Mouse (Mus musculus): ENCODE results near the gene Chaf1b. TPM values are rescaled to one million over a fixed set of nuclear protein-coding genes. Genes with fewer than 3 reads are reported as not detected.

Chaf1b gene
- total RNA-seq, 2 experiments from 2014 or later, result 0.74 to 1.1 TPM

GRCm38 (mm10) chr16:93939961-93940360 is 56.3 kb downstream of the Chaf1b start:
- no peak for DNase-seq (ENCODE audit: low spot score in 2 of 2)
- H3K27ac ChIP-seq, result no peak overlapping the region
- TF ChIP-seq CTCF (conservative IDR thresholded peaks at IDR 0.05), result no peak
- no peak overlapping the region for H3K4me3 ChIP-seq

- no peak for DNase-seq (ENCODE audit: low spot score in 2 of 2)
- H3K27ac ChIP-seq, result no peak overlapping the region
- no peak overlapping the region for H3K4me3 ChIP-seq
- TF ChIP-seq CTCF (conservative IDR thresholded peaks at IDR 0.05), result no peak
These were observed 58.3 kb downstream of the Chaf1b start for GRCm38 (mm10) chr16:93941781-93942567.

- DNase-seq (ENCODE audit: low spot score in 2 of 2), result no peak
- TF ChIP-seq CTCF (conservative IDR thresholded peaks at IDR 0.05), result peak; percentile 30; the same call in 1 of the 2 replicates
- Histone ChIP-seq H3K27ac (no peak overlapping the region), H3K4me3 (no peak overlapping the region)
These were observed 59.2 kb downstream of the Chaf1b start for GRCm38 (mm10) chr16:93942796-93943502.

- DNase-seq (ENCODE audit: low spot score in 2 of 2), result no peak
- Histone ChIP-seq H3K27ac (no peak overlapping the region), H3K4me3 (no peak overlapping the region)
- TF ChIP-seq CTCF (conservative IDR thresholded peaks at IDR 0.05), result no peak
These were observed 60.6 kb downstream of the Chaf1b start for GRCm38 (mm10) chr16:93944301-93944700.

GRCm38 (mm10) chr16:93947396-93947795 is 63.7 kb downstream of the Chaf1b start:
- no peak for DNase-seq (ENCODE audit: low spot score in 2 of 2)
- H3K27ac ChIP-seq, result no peak overlapping the region
- peak; percentile 40 for TF ChIP-seq CTCF (conservative IDR thresholded peaks at IDR 0.05)
- no peak overlapping the region for H3K4me3 ChIP-seq

Other genes with a start within 250 kb of the Chaf1b start
- 10 to 100 TPM; 16.8 to 19.0 TPM for gene Cbr3, start 200.7 kb upstream of the Chaf1b start, total RNA-seq (2021)
- gene Dop1b, start 172.0 kb upstream of the Chaf1b start, total RNA-seq (2021), result 100 to 1,000 TPM in 1 of 2 experiments, 10 to 100 TPM in 1; 98.8 to 108 TPM
- gene Morc3, start 51.8 kb upstream of the Chaf1b start, total RNA-seq (2021), result 10 to 100 TPM; 32.6 to 34.7 TPM
- gene Cldn14, start 124.9 kb downstream of the Chaf1b start, total RNA-seq (2021), result under 1 TPM; 0.92 to 0.98 TPM
- under 1 TPM; 0.28 to 0.64 TPM for gene Sim2, start 201.0 kb downstream of the Chaf1b start, total RNA-seq (2021)